Mouse (Mus musculus): ENCODE measurements around the gene Camk1d. TPM values are rescaled to one million over a fixed set of nuclear protein-coding genes. Genes with fewer than 3 reads are reported as not detected.
"Not testable (repeated sequence)": the region's sequence is repeated elsewhere in the genome, so short reads cannot be mapped to it uniquely, and the experiment has no call there.

Gene Camk1d
- polyA plus RNA-seq, 1 experiment = 3.2 TPM

DNA sequence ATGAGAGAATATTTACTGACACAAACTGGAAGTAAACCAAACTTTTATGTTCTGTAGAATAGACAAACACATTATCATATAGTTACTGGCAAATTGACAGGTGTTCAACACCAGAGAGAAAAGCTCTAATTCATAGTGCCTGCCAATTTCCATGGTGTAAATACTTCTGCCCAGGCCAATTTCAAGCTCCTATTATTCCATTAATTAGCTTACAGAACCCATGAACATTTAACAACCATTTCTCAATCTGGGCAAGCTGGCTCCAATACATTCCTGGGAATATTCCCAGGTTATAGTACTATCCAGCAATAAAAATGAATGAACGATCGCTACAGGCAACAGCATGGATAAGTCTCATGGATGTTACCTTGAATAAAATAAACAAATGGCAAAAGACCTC, 452.0 kb downstream of the Camk1d start:
- no peaks in the 10 kb centered on the region for H3K4me1 ChIP-seq (ENCODE audit: control insufficient read depth, insufficient read depth, low read length)
- no peak overlapping the region for H3K9ac ChIP-seq (ENCODE audit: low read depth, poor library complexity, severe bottlenecking)
- H3K27ac ChIP-seq (ENCODE audit: insufficient read depth, low read length) = no peak overlapping the region
- H3K27me3 ChIP-seq (ENCODE audit: control insufficient read depth, insufficient read depth, low read length, poor library complexity, severe bottlenecking) = no peaks in the 10 kb centered on the region
- no peaks in the 10 kb centered on the region for H3K9me3 ChIP-seq (replicated peaks; ENCODE audit: control insufficient read depth, insufficient read depth, low read length, poor library complexity, severe bottlenecking)
- no peaks in the 10 kb centered on the region for H3K36me3 ChIP-seq (ENCODE audit: control insufficient read depth, insufficient read depth, low read length, poor library complexity, severe bottlenecking)
- TF ChIP-seq POLR2A (IDR thresholded peaks at IDR 0.05; ENCODE audit: insufficient read depth, low read length) = no peak
- TF ChIP-seq EP300 (IDR thresholded peaks at IDR 0.05; ENCODE audit: insufficient read depth, low read depth, low read length) = no peak
- no peak for TF ChIP-seq CTCF (IDR thresholded peaks at IDR 0.05; ENCODE audit: low read depth, low read length)
- no peak overlapping the region for H3K4me3 ChIP-seq (ENCODE audit: low read depth, low read length)

DNA sequence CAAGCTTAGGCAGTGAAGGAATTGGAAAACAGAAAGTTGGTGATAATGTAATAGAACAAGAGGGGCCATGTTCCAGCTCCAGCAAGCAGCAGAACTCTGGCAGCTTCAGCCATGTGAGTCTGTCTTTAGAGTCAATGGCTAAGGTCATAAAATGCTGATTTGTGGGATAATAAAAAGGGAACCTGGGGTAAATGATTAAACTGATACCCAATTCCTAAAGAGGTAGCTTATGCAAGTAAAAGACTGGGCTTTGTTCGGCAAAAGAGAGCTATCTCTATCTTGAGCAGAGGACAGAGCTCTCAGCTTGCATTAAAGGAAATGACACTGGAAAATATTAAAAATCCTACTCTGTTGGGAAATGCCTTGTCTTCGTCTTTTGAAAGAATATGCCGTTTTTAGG, 456.1 kb downstream of the Camk1d start:
- H3K4me1 ChIP-seq (ENCODE audit: control insufficient read depth, insufficient read depth, low read length) = no peaks in the 10 kb centered on the region

DNA sequence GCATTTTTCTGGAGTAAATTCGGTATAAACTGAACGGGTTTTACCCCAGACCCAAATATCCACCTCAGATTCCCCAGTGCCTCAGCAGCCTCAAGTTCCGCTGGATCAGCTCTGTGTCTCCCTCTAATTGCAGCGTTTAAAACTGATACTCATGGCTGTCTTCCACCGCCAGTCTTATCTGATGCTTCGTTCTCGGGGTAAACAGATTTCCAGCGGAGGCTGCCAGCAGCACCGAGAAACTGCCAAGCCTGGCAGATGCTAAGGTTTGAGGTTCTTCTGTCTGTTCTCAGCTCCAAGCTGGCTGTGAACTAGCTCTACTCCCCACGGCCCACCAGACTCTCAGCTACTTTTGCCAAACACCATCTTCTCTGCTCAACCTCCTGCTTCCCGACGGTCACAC, 464.3 kb downstream of the Camk1d start:
- Histone ChIP-seq H3K4me1 (ENCODE audit: control insufficient read depth, insufficient read depth, low read length) (no peaks in the 10 kb centered on the region), H3K27me3 (ENCODE audit: control insufficient read depth, insufficient read depth, low read length, poor library complexity, severe bottlenecking) (no peaks in the 10 kb centered on the region; the same call in 1 of the 2 replicates), H3K27ac (ENCODE audit: insufficient read depth, low read length) (no peak overlapping the region), H3K9me3 (replicated peaks; ENCODE audit: control insufficient read depth, insufficient read depth, low read length, poor library complexity, severe bottlenecking) (no peaks in the 10 kb centered on the region), H3K36me3 (ENCODE audit: control insufficient read depth, insufficient read depth, low read length, poor library complexity, severe bottlenecking) (no peaks in the 10 kb centered on the region), H3K9ac (ENCODE audit: low read depth, poor library complexity, severe bottlenecking) (no peak overlapping the region), H3K4me3 (ENCODE audit: low read depth, low read length) (no peak overlapping the region)
- no peak for TF ChIP-seq POLR2A (IDR thresholded peaks at IDR 0.05; ENCODE audit: insufficient read depth, low read length)
- no peak for TF ChIP-seq EP300 (IDR thresholded peaks at IDR 0.05; ENCODE audit: insufficient read depth, low read depth, low read length)
- peak; percentile 8 for TF ChIP-seq CTCF (IDR thresholded peaks at IDR 0.05; ENCODE audit: low read depth, low read length)

More for the DNA sequence above, 456.1 kb downstream of the Camk1d start:
- Histone ChIP-seq H3K27ac (ENCODE audit: insufficient read depth, low read length) (no peak overlapping the region), H3K9me3 (replicated peaks; ENCODE audit: control insufficient read depth, insufficient read depth, low read length, poor library complexity, severe bottlenecking) (no peaks in the 10 kb centered on the region), H3K9ac (ENCODE audit: low read depth, poor library complexity, severe bottlenecking) (no peak overlapping the region), H3K36me3 (ENCODE audit: control insufficient read depth, insufficient read depth, low read length, poor library complexity, severe bottlenecking) (no peaks in the 10 kb centered on the region), H3K27me3 (ENCODE audit: control insufficient read depth, insufficient read depth, low read length, poor library complexity, severe bottlenecking) (no peaks in the 10 kb centered on the region; the same call in 1 of the 2 replicates), H3K4me3 (ENCODE audit: low read depth, low read length) (no peak overlapping the region)
- TF ChIP-seq POLR2A (IDR thresholded peaks at IDR 0.05; ENCODE audit: insufficient read depth, low read length) (no peak), CTCF (IDR thresholded peaks at IDR 0.05; ENCODE audit: low read depth, low read length) (no peak)

DNA sequence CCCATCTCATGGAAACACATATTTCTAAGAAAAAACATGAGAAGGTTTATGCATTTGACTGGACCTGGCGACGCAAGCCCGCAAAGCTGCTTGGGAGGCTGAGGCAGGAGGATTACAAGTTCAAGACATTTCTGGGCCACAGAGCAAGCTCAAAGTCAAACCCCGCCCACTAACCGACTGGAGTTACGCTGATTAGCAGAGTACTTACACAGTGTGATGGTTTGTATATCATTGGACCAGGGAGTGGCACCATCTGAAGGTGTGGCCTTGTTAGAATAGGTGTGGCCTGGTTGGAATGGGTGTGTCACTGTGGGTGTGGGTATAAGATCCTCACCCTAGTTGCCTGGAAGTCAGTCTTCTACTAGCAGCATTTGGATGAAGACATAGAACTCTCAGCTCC, 465.1 kb downstream of the Camk1d start:
- not testable (repeated sequence) for H3K9me3 ChIP-seq (replicated peaks; ENCODE audit: control insufficient read depth, insufficient read depth, low read length, poor library complexity, severe bottlenecking); H3K9ac ChIP-seq (ENCODE audit: low read depth, poor library complexity, severe bottlenecking); H3K4me1 ChIP-seq (ENCODE audit: control insufficient read depth, insufficient read depth, low read length); H3K27me3 ChIP-seq (ENCODE audit: control insufficient read depth, insufficient read depth, low read length, poor library complexity, severe bottlenecking); H3K4me3 ChIP-seq (ENCODE audit: low read depth, low read length); H3K36me3 ChIP-seq (ENCODE audit: control insufficient read depth, insufficient read depth, low read length, poor library complexity, severe bottlenecking); H3K27ac ChIP-seq (ENCODE audit: insufficient read depth, low read length)

Other genes with a start within 250 kb of the Camk1d start
- 112 and 123 TPM in 2 replicates for gene Nudt5, start 130.5 kb upstream of the Camk1d start, polyA plus RNA-seq (2011; ENCODE audit: insufficient read depth, insufficient read length, low read depth, missing spikeins)
- gene Cdc123, start 130.6 kb upstream of the Camk1d start, polyA plus RNA-seq (2011; ENCODE audit: insufficient read depth, insufficient read length, low read depth, missing spikeins) = 133 and 142 TPM in 2 replicates
- 1.0 and 2.1 TPM in 2 replicates for gene Gm13199, start 148.4 kb upstream of the Camk1d start, polyA plus RNA-seq (2011; ENCODE audit: insufficient read depth, insufficient read length, low read depth, missing spikeins)
- gene Sec61a2, start 180.9 kb upstream of the Camk1d start, polyA plus RNA-seq (2011; ENCODE audit: insufficient read depth, insufficient read length, low read depth, missing spikeins) = 103 and 106 TPM in 2 replicates
- gene Dhtkd1, start 228.3 kb upstream of the Camk1d start, polyA plus RNA-seq (2011; ENCODE audit: insufficient read depth, insufficient read length, low read depth, missing spikeins) = 13.9 and 17.0 TPM in 2 replicates
- gene Upf2, start 237.0 kb upstream of the Camk1d start, polyA plus RNA-seq (2011; ENCODE audit: insufficient read depth, insufficient read length, low read depth, missing spikeins) = 44.4 and 47.9 TPM in 2 replicates

All from ES-Bruce4 (cell line).